Mouse (Mus musculus): Measurements from ENCODE around the gene Laptm5. TPM values are rescaled to one million over a fixed set of nuclear protein-coding genes. Genes with fewer than 3 reads are reported as not detected.

Laptm5 gene
- polyA plus RNA-seq, 1 experiment from 2014 or later: 24.9 TPM

GRCm38 (mm10) chr4:130881336-130881735 is 31.6 kb upstream of the Laptm5 start:
- H3K4me2 ChIP-seq: no peak overlapping the region
- no peak for ATAC-seq (ENCODE audit: low FRiP score, low read depth)
- H3K27me3 ChIP-seq: 0 out of 2 replicates have a peak, but pooled peaks cover 5% of the 10 kb centered on the region
- no peaks in the 10 kb centered on the region for H3K36me3 ChIP-seq
- H3K27ac ChIP-seq (replicated peaks): no peak overlapping the region
- H3K9ac ChIP-seq: no peak overlapping the region
- whole genome bisulfite sequencing: 75% methylated on average over 5 of the region's 5 CpGs
- H3K4me1 ChIP-seq (replicated peaks): peaks cover 21% of the 10 kb centered on the region
- H3K9me3 ChIP-seq: no peaks in the 10 kb centered on the region
- no peak overlapping the region for H3K4me3 ChIP-seq

GRCm38 (mm10) chr4:130882762-130883161 is 30.2 kb upstream of the Laptm5 start:
- Histone ChIP-seq H3K4me2 (no peak overlapping the region), H3K27me3 (0 out of 2 replicates have a peak, but pooled peaks cover 2% of the 10 kb centered on the region), H3K36me3 (no peaks in the 10 kb centered on the region), H3K9ac (no peak overlapping the region), H3K27ac (replicated peaks) (no peak overlapping the region), H3K4me3 (no peak overlapping the region), H3K9me3 (no peaks in the 10 kb centered on the region), H3K4me1 (replicated peaks) (peaks cover 27% of the 10 kb centered on the region)
- no peak for ATAC-seq (ENCODE audit: low FRiP score, low read depth)
- 75% methylated on average over 15 of the region's 15 CpGs for WGBS

GRCm38 (mm10) chr4:130883820-130884533 is 28.9 kb upstream of the Laptm5 start:
- Histone ChIP-seq H3K4me1 (replicated peaks) (peaks cover 17% of the 10 kb centered on the region), H3K9me3 (no peaks in the 10 kb centered on the region), H3K4me2 (no peak overlapping the region), H3K9ac (no peak overlapping the region), H3K27ac (replicated peaks) (no peak overlapping the region), H3K27me3 (0 out of 2 replicates have a peak, but pooled peaks cover 5% of the 10 kb centered on the region), H3K4me3 (no peak overlapping the region), H3K36me3 (no peaks in the 10 kb centered on the region)
- ATAC-seq (ENCODE audit: low FRiP score, low read depth): no peak
- WGBS: 44% methylated on average over 13 of the region's 13 CpGs

GRCm38 (mm10) chr4:130887148-130887745 is 25.7 kb upstream of the Laptm5 start:
- peaks cover 18% of the 10 kb centered on the region for H3K4me1 ChIP-seq (replicated peaks)
- no peak overlapping the region for H3K9ac ChIP-seq
- no peak overlapping the region for H3K4me2 ChIP-seq
- WGBS: 36% methylated on average over 11 of the region's 11 CpGs
- no peak overlapping the region for H3K27ac ChIP-seq (replicated peaks)
- H3K9me3 ChIP-seq: no peaks in the 10 kb centered on the region
- H3K27me3 ChIP-seq: 0 out of 2 replicates have a peak, but pooled peaks cover 3% of the 10 kb centered on the region
- no peak overlapping the region for H3K4me3 ChIP-seq
- H3K36me3 ChIP-seq: no peaks in the 10 kb centered on the region
- no peak for ATAC-seq (ENCODE audit: low FRiP score, low read depth)

- no peak overlapping the region for H3K4me3 ChIP-seq
- peaks cover 9% of the 10 kb centered on the region; the same call in 1 of the 2 replicates for H3K4me1 ChIP-seq (replicated peaks)
- H3K9me3 ChIP-seq: no peaks in the 10 kb centered on the region
- 0 out of 2 replicates have a peak, but pooled peaks cover 3% of the 10 kb centered on the region for H3K27me3 ChIP-seq
- 54% methylated on average over 10 of the region's 11 CpGs for WGBS
- no peaks in the 10 kb centered on the region for H3K36me3 ChIP-seq
- no peak overlapping the region for H3K4me2 ChIP-seq
- H3K27ac ChIP-seq (replicated peaks): no peak overlapping the region
- peak; percentile 12; the same call in 1 of the 2 replicates for ATAC-seq (ENCODE audit: low FRiP score, low read depth)
- no peak overlapping the region for H3K9ac ChIP-seq
Measured at GRCm38 (mm10) chr4:130889777-130890510, 23.0 kb upstream of the Laptm5 start.

- H3K4me1 ChIP-seq (replicated peaks): peaks cover 9% of the 10 kb centered on the region; the same call in 1 of the 2 replicates
- H3K9ac ChIP-seq: no peak overlapping the region
- no peak overlapping the region for H3K4me3 ChIP-seq
- no peak overlapping the region for H3K27ac ChIP-seq (replicated peaks)
- H3K27me3 ChIP-seq: 0 out of 2 replicates have a peak, but pooled peaks cover 3% of the 10 kb centered on the region
- ATAC-seq (ENCODE audit: low FRiP score, low read depth): no peak
- H3K4me2 ChIP-seq: no peak overlapping the region
- H3K9me3 ChIP-seq: no peaks in the 10 kb centered on the region
- H3K36me3 ChIP-seq: no peaks in the 10 kb centered on the region
Measured at GRCm38 (mm10) chr4:130890511-130890840, 22.4 kb upstream of the Laptm5 start.

GRCm38 (mm10) chr4:130892001-130892587 is 20.8 kb upstream of the Laptm5 start:
- peak; percentile 46; the same call in 1 of the 2 replicates for ATAC-seq (ENCODE audit: low FRiP score, low read depth)
- 42% methylated on average over 17 of the region's 17 CpGs for WGBS
- H3K9me3 ChIP-seq: no peaks in the 10 kb centered on the region

GRCm38 (mm10) chr4:130893688-130894087 is 19.2 kb upstream of the Laptm5 start:
- Histone ChIP-seq H3K27me3 (no peaks in the 10 kb centered on the region), H3K36me3 (no peaks in the 10 kb centered on the region), H3K4me1 (replicated peaks) (0 out of 2 replicates have a peak, but pooled peaks cover 3% of the 10 kb centered on the region), H3K4me3 (no peak overlapping the region), H3K4me2 (no peak overlapping the region), H3K9me3 (no peaks in the 10 kb centered on the region), H3K9ac (no peak overlapping the region), H3K27ac (replicated peaks) (no peak overlapping the region)
- no peak for ATAC-seq (ENCODE audit: low FRiP score, low read depth)
- 63% methylated on average over 5 of the region's 5 CpGs for WGBS

More at GRCm38 (mm10) chr4:130892001-130892587, 20.8 kb upstream of the Laptm5 start:
- H3K27ac ChIP-seq (replicated peaks): no peak overlapping the region
- no peaks in the 10 kb centered on the region for H3K36me3 ChIP-seq
- H3K9ac ChIP-seq: no peak overlapping the region
- peaks cover 9% of the 10 kb centered on the region; the same call in 1 of the 2 replicates for H3K4me1 ChIP-seq (replicated peaks)
- H3K4me2 ChIP-seq: no peak overlapping the region
- H3K27me3 ChIP-seq: 0 out of 2 replicates have a peak, but pooled peaks cover 3% of the 10 kb centered on the region
- no peak overlapping the region for H3K4me3 ChIP-seq

GRCm38 (mm10) chr4:130895701-130896100 is 17.2 kb upstream of the Laptm5 start:
- Histone ChIP-seq H3K4me1 (replicated peaks) (0 out of 2 replicates have a peak, but pooled peaks cover 3% of the 10 kb centered on the region), H3K36me3 (no peaks in the 10 kb centered on the region), H3K4me2 (no peak overlapping the region), H3K4me3 (no peak overlapping the region), H3K9me3 (no peaks in the 10 kb centered on the region), H3K27me3 (no peaks in the 10 kb centered on the region), H3K27ac (replicated peaks) (no peak overlapping the region), H3K9ac (no peak overlapping the region)
- WGBS: 89% methylated on average over 6 of the region's 6 CpGs
- no peak for ATAC-seq (ENCODE audit: low FRiP score, low read depth)

- no peak overlapping the region for H3K4me2 ChIP-seq
- no peak overlapping the region for H3K9ac ChIP-seq
- H3K27ac ChIP-seq (replicated peaks): no peak overlapping the region
- H3K4me3 ChIP-seq: no peak overlapping the region
- 0 out of 2 replicates have a peak, but pooled peaks cover 3% of the 10 kb centered on the region for H3K4me1 ChIP-seq (replicated peaks)
- no peaks in the 10 kb centered on the region for H3K36me3 ChIP-seq
- 77% methylated on average over 2 of the region's 2 CpGs for WGBS
- H3K27me3 ChIP-seq: no peaks in the 10 kb centered on the region
- H3K9me3 ChIP-seq: no peaks in the 10 kb centered on the region
- no peak for ATAC-seq (ENCODE audit: low FRiP score, low read depth)
Measured at GRCm38 (mm10) chr4:130896372-130896771, 16.6 kb upstream of the Laptm5 start.

GRCm38 (mm10) chr4:130899383-130899781 is 13.5 kb upstream of the Laptm5 start:
- no peak overlapping the region for H3K4me3 ChIP-seq
- H3K9me3 ChIP-seq: no peaks in the 10 kb centered on the region
- no peaks in the 10 kb centered on the region for H3K4me1 ChIP-seq (replicated peaks)
- no peak overlapping the region for H3K9ac ChIP-seq
- ATAC-seq (ENCODE audit: low FRiP score, low read depth): no peak
- no peaks in the 10 kb centered on the region for H3K27me3 ChIP-seq
- no peak overlapping the region for H3K27ac ChIP-seq (replicated peaks)
- H3K36me3 ChIP-seq: no peaks in the 10 kb centered on the region
- H3K4me2 ChIP-seq: no peak overlapping the region
- WGBS: 59% methylated on average over 3 of the region's 3 CpGs
